Mouse (Mus musculus) CD8-positive naive resting alpha-beta T cell, adult 2 months (primary cell): Measurements from ENCODE around the gene Nhsl1.

Source experiments
- DNase-seq, 2 experiments: peaks; one replicate each; pipeline ENCODE4 v3.0.0; 2022; ENCODE audit warnings: low read depth in 2 of 2, low spot score in 2 of 2

Gene Nhsl1

DNA sequence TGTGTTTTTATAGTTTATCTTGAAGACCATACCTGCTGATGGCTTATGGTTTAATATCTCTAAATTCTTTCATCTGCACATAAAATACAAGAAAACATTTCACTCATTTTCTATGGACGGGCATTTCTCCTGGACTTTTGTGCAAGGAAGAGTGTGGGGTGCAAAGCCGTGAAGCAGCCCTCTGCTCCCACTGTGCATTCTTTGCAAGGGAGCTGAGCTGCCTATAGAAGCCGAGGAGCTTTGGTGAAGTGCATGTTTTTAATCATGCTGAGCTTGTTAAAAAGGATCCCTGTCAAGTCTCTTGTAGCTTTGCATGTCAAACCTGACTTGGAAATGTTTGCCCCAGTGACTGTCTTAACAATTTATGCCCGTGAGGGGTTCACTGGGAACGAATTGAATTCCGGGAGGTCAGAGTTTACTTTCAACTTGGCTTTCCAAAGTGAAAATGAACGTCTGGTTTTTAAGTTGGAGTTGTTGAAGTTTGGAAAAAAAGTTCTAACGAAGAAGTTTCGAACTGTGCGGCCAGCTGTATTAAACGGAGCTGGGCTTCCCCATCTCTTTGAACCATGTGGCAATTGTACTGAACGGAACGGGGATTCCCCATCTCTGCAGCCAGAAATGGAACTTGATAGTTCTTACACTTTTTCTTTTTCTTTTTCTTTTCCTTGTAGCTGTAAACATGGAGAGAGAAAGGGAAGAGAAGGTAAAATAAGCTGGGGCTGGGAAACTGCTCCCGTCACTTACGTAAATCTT lies 22.8 kb downstream of the Nhsl1 start:
- DNase-seq: no peak

DNA sequence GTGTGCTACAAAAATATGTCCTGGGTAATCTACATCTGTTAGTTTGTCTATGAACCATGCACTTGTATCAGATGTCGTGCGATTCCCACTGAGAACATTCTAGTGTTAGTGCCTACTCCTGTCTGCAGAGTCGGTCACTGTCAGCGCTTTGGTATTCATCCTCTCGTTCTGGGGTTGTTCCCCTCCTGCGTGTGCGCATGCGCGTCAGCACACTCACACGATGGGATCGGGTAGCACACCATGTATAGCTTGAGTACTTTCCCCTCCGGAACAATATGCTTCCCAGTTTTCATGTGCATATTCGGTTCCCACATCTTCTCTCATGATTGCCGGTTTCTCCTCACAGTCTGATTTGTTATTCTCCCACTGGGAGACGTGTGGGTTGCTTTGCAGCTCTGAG lies 28.4 kb downstream of the Nhsl1 start:
- DNase-seq: no peak

DNA sequence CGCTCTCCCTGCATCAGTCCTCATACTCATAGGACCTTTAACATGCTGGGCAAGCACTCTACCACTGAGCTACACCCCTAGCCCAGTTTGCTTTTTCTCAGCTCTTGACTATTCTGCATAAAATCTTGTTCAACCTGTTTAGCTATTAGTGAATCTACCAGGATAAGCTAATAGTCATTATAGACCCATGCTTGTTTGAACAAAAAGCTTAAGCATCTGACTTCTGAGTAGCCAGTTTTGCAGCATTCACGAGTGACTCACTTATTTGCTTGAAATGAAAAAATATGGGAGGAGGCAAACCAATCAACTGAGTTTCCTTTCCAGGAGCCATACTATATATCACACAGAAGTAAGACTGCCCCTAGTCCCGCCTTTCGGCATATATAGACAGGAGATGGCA lies 32.0 kb downstream of the Nhsl1 start:
- DNase-seq: no peak

DNA sequence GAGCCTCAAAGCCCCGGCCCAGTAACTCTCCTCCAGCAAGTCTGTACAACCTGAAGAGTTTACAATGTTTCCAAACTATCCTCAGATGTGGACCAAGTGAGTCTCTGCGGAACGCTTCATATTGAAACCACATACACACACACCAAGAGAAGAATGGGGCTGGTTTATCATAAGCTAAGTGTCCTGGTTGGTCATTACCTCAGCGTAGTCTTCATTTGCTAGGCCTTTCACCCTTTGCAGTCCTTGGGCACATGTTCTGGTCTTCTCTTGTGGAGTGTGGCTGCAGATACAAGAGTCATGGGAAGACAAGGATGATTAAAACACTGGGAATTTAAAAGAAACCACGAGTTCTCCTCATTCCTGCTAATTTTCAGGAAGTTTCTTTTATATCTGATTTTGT lies 34.2 kb downstream of the Nhsl1 start:
- DNase-seq: no peak

DNA sequence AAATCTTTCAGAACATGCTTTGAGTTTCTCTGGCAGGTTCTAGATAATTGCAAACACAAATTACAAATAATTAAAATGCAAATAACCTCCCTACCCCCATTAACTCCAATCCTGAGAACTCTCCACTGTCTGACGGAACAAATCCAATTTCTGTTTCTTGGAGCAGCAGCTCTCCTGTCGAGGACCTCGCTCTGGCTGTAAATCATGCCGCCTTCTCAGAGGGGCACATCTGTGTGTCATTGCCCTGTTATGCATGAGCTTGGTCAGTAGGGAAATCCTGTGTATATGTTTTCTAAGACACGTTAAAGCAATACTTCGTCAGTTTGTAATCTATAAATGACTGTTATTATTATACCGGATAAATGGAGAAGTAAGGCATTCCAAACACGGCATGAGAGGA lies 35.3 kb downstream of the Nhsl1 start:
- no peak for DNase-seq

DNA sequence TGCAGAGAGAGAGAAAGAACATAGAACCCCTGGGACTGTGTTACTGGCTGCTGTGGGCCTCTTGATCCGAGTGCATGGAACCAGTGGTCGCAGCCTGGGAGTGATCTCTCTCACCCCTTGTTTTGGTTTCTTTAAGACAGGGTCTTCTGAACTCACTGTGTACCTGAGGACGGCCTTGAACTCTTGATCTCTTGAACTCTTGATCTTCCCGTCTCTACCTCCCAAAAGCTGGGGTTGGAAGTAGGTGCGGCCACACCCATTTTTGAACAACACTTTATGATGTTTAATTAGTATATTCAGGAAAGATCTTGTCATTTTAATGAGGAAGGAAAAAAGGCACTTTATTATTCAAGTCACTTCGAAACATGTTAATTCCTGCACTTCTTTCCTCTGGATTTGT lies 37.7 kb downstream of the Nhsl1 start:
- no peak for DNase-seq

DNA sequence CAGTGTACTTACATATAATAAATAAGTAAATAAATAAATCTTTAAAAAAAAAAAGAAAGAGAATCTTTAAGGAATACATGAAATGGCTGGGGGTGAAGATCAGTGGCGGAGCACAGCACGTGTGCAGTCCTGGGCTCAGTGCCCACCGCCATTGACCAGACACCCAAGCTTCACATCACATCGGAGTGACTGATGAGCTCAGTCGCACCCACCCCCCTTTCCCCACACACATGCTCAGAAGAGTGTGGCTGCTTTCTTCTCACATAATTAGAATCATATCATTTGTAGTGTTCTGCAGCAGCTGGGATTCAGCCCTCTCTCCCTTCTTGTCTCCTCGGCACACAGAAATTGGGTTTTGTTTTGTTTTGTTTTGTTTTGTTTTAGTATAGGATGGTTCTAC lies 38.4 kb downstream of the Nhsl1 start:
- no peak for DNase-seq

DNA sequence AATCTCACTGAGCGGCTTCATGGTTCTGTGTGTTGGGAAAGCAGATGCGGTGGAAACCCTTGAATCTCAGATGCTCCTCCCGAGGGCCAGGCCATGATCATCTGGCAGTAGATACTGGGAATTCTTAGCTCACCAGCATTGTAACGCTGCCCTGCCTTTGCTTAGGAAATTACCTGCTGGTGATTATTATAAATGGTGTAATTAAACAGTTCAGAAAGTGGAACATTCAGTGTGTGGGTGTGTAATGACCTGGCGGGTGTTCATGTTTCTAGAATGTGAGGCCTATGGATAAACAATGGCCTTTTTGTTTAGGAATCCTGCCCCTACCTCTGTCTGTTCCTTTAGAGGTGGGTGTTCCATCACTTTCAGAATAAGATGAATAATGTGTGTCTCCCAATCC lies 39.7 kb downstream of the Nhsl1 start:
- no peak for DNase-seq

DNA sequence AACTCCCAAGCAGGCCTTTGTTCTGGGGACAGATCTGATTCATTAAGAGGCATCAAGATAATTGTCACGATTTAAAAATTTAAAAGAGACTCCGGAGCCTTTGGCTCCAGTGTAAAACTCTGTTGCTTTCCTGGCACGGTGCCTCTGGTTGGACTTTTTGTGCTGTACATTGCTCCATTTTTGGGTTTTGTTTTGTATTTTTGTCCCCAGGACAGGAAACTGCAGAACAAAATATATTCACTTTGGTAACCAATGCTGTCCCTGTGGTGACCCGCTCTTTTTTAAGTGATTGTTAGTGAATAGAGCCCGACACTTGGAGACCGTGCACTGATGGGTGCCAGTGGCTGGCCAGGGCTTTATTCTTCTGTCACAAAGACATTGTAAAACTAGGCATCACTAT lies 41.4 kb downstream of the Nhsl1 start:
- no peak for DNase-seq

DNA sequence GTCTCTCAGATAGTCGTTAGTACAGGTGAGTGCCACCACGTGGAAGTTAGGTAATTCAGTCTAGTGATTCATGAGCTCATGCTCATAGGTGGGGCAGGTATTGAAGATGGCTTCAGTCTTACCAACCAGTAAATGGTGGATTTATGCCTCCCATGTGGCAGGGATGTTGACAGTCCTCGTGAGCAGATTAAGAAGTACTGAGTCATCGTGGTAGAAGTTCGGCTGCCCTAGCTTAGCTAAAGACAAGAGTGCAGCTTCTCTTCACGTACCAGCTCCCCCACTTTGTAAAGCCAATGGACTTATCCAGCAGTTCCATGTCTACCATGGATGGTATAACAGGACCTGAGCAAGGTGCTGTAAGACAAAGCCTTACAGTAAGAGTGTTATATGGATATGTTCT lies 46.6 kb downstream of the Nhsl1 start:
- no peak for DNase-seq

DNA sequence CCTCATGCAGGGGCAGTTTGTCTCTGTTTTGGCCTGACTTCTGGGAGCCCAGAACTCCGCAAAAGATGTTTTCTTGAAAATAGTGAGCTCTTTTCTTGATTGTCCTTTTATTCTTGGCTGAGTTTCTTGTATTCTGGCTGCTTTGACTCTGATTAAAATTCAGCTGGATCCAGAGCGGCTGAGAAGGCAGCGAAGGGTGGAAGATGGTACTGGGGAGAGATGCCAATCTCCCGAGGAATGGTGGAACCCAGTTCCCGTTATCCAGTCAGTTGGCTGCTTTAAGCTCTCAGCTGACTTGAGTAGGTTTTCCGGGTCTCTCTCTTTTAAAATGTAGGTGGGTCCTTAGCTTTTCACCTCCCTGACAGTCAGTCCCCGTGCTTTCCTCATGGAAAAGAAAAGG lies 47.9 kb downstream of the Nhsl1 start:
- no peak for DNase-seq

DNA sequence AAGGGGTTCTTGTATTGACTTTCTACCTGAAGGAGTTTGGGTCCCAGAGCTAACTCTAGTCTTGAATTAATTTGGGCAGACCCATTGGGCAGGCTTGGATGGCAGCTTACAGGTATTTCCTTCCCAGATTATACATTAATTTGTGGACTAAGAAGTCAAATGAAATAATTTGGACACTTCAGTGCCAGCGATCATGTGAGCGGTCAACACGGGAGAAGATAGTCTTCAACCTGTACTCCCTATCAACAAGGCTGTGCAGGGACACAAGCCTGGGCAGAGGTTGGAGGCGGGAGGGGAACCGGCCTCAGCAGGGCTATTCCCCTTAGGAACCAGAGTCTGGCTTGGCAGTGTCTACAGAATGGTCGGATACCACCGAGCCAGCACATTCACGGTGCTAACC lies 49.3 kb downstream of the Nhsl1 start:
- no peak for DNase-seq

DNA sequence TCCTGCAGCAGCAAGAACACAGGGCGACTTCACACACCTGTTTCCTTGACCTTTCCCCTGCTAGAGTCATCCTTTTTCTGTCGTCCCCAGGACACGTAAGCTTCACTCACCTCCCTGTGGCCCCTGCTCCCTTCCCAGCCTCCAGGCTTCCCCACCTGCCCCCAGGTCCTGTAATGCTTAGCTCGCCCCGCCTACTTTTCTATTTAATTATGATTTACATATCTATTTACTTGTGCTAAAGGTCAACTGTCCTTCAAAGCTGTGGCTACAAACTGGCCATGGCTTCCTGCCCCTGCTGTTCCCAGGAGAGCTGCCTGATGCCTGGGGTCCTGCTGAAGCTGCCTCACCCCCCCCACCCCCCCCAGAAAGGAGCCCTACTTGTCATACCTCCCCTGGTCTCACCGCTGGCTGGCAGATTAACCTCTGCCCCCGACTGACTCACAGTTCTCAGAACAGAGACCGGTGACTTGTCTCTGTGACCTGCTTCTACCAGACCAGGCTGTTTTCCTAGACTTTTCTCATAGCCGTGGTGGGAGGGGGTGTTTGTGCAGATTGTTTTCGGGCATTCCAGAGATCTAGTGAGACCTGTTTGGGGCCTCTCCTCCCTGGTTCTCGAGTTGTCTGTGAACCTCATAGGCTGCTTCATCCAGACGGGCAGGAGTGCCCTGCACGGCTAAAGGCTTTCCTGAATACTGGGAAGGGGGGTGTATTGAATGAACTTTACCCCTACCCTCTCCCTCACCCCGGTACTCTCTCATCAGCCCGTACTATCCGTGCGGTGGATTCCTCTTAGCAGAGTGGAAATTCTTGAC lies 51.9 kb downstream of the Nhsl1 start:
- DNase-seq: no peak

DNA sequence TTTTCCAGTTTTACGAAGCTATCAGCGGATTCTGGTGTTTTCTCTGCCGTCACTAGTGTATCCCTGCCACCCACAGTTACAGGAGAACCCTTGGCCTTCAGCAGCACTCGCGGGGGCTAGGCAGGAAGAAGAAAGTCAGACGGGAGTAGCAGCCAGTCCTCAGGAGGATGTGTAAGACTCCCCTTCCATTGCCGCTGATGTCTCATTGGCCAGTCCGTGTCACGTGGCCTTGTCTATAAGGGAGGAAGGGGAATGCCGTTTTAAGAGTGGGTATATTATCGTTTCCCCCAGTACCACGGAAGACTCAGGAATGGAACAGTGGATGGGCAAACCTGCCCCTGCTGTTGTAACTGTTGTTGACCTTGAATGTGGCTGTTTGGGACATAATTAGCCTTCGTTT lies 53.1 kb downstream of the Nhsl1 start:
- DNase-seq: no peak

DNA sequence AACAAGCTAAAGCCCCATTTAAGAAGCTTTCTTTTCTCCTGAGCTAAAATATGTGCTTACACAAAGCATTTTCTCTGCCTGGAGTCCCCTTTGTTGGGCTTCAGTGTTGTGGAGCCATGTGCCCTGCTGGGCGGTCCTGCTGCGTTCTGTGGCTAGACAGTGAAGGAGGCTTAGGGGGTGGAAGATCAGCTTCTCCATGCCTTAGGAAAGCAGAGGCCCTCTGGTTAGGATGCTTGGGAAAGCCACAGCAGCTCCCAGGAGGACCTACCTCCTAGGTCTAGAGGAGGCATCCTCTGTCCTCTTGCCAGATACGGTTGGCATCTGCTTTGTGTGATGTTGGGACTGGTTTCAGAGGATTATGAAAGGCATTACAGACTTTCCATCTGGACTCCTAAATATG lies 56.5 kb downstream of the Nhsl1 start:
- no peak for DNase-seq

DNA sequence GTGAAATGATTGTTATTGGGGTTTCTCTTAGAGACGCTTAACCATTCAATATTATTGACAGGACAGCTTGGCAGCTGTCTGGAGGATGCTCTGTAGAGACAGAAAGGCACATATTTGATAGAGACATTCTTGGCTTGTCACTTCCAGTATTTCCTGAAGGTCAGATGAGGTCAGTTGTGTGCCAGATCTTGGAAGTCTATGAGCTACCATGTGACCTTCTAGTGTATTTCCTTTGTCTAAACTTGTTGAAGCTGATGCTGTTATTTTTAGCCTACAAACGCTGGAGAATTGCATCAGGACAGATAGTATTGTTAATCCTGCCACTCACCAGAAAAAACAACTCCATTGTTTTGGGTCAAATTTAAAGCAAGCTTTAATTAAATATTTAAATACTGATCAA lies 66.0 kb downstream of the Nhsl1 start:
- DNase-seq: no peak

DNA sequence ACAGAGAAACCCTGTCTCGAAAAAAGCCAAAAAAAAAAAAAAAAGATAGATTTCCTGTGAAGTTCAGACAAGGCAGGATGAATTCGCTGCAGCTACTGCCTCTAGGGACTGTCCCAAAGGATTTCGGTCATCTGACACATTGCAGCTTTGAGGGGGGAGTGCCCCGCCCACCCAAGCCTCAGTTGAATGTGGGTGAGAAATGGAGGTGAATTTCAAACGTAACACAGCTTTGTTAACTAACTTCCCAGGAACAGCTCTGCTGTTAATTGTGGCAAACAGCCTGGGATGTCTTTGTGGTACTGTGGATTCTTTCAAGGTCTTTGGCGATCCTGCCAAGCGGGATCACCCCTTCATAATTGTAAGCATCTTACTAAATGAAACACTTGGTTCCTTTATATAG lies 67.4 kb downstream of the Nhsl1 start:
- DNase-seq: no peak

DNA sequence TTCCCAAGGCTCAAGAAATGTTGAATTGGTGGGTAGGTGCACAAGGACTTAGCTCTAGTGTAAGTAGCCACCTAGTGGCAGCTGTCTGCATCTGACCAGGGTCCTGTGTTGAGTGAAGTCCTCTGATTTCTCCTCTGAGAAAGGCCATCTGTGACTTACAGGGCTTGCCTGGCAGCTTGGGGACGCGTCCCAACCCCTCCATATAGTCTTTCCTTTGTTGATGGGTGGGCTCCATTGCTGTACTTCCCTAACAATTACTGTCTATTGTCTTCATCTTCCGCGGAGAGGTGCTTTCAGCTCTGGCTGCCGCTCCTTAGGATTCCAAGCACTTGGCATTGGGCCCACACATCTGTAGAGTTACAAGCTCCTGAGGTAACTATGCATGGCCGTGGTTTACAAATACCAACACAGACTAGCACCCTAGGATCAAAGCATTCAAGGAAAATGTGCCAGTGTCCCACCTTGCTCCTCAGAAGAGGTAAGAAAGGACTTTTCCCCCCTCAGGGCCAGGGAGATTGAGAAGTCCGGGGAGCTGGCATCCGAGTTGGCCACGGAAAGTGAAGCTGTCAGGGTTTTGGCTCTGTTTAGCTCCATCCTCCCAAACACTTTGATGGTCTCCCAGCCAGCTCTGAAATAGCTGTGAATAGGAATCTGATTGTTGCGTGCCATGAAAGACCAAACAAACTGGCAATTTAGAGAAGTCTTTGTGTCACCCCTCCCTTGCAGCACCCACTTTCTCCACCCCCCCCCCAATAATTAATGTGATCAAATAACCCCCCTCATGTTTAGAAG lies 70.2 kb downstream of the Nhsl1 start:
- DNase-seq: peak in 1 of 2 experiments; percentile 30

DNA sequence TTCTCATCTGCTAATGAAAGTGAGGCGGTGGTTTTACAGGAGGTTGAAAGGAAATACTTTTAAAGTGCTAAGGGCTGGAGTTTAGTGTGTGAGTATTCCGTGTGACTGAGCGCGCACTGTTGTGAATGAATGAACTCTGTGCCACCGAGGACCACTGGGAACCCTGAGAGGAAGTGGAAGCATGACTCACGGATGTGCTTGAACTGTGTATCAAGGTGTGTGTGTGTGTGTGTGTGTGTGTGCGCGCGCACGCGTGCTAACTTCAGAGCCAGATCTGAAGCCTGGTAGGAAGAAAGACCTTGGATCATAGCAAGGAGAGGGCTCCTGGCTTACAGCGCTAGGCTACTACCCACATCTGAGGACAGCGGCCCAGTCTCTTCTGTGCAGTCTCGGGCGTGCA lies 71.2 kb downstream of the Nhsl1 start:
- DNase-seq: no peak

DNA sequence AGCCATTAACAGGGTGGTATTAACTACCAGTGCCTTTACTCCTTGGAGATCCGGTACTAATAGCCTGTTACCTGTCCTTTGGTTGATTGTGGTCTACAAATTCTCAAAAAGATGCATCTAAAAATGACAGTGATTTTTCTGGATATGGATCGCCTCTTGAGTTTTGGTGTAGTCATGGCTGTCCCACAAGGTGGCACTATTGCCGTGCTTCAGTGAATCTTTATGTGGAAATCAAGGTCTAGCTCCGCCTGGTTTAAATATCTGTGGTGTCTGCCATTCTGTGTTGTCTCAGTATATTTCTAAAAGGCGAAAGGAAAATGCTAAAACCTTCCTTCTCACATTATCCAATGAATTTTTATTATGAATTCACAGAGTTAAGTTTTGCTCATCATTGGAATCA lies 72.8 kb downstream of the Nhsl1 start:
- no peak for DNase-seq

DNA sequence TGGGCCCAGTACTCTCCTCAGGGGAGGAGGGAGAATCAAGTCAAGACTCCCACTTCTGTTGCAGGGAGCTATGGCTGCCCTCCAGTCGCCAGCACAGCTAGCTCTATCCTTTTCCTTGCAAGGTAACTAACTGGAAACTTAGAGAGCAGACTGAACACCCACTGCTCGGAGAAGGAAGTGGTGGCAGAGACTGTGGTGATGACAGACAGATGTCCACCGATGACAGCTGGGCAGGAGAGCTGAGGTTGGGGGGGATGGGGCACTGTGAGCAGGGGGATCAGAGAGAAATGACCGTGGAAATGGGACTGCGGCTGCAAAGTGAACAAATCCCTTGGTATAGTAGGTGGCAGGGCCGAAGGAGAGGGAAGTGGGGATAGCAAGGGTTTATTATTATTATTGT lies 73.5 kb downstream of the Nhsl1 start:
- no peak for DNase-seq

DNA sequence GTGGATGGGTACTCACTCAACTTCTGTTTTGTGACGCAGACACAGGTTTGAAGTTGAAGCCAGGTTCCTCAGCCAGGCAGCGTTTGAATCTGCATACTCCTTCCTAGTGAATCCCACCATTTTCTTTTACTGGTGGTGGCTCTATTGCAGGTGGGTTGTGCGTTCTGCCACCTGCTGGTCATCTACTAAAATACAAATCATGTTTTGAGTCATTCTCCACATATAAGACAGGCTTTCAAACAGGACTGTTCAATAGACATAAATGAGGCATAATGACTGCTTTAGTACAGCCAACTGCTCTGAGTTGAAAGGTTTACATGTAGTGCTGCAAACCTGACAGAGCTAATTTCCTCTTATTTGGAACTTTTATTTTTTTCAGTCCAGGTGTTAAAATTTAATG lies 75.0 kb downstream of the Nhsl1 start:
- DNase-seq: no peak
